Mouse (Mus musculus): ENCODE measurements around the gene Zfp513.
A peak's percentile ranks its signal among the peaks of the same experiment; 100 is the strongest.

Gene Zfp513

GRCm38 (mm10) chr5:31162462-31162861, 39.6 kb downstream of the Zfp513 start:
- no peak for DNase-seq

DNA sequence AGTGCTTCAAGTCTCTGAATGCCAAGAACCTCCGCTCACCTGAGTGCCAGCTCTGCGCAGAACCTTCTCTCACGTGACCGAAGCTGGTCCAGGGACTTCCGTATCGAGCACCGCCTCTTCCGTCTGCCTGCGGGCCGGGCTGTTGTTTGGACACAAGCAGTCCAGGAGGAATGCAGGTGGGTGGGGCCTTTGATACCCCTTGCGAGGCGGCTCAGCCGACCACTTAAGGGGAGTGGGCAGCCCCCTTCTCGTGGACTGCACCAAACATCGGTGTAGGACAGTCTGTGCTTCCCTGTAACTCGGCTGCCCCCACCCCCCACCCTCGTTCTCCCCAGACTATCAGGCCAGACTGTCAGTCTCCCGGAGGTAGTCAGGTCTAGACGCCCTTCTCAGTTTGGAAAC, 48.0 kb downstream of the Zfp513 start, which contains the start of gene Mpv17:
Gene Mpv17, minus strand, starts transcription at position 100 of the 402 bp plus-strand sequence.
- DNase-seq: peak; percentile 91

GRCm38 (mm10) chr5:31153516-31154151, 48.5 kb downstream of the Zfp513 start:
- DNase-seq: no peak

DNA sequence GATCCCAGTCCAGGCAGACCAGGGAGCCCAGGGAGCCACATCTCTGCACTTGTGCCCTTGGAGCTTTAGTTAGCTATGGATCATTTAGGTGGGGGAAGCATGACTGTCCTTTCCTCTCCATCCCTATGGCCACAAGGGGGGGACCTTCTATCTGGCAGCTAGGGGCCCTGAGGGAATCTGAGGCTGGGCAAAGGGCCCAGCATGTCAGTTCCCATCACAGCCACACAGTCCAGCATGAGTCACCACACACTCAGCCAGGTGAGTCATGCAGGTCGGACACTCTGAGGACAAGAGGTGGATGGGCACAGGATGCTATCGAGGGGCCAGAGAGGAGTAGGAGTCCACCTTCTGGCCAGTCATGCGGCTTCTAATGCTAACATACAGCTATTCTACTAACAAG, 50.4 kb downstream of the Zfp513 start:
- DNase-seq: no peak

DNA sequence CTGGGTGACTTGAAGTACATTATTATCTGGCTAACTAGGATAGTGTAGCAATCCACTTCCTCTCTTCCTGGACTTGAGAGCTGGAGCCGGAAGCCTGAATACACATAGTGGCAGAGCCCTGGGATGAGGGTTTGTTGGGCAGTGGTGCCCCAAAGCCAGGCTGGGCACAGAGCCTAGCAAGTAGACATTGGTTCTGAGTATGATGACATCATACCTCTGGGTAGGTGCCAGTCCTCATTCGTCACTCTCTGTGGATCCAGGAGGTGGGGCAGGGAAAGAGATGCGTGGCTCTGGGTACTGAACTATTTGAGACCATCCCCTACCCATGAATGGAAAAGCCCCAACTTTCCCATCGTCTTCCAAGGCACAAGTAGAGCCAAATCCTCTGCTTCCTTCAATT, 52.3 kb downstream of the Zfp513 start:
- no peak for DNase-seq

All from kidney, postnatal 14 days (tissue).